Mouse (Mus musculus) neural tube, embryonic 14.5 days (tissue): ENCODE data around the gene Tifab. TPM values are rescaled to one million over a fixed set of nuclear protein-coding genes. Genes with fewer than 3 reads are reported as not detected.
A peak's percentile ranks its signal among the peaks of the same experiment; 100 is the strongest.
"Not testable (repeated sequence)": the region's sequence is repeated elsewhere in the genome, so short reads cannot be mapped to it uniquely, and the experiment has no call there.

Source experiments
- ATAC-seq: fragments of 200-750 bp; cut with Nextera tagmentation; 2 replicates; pipeline ENCODE4 v1.8.0; 2017; ENCODE audit warnings: low read depth, mild to moderate bottlenecking, moderate TSS enrichment, moderate library complexity
- H3K27ac ChIP-seq: fragments of 300-500 bp; sonication (generic); 2 replicates; pipeline ENCODE4 v1.5.1; 2014; ENCODE audit warnings: low read depth, mild to moderate bottlenecking, control low read depth, low read length, moderate library complexity, mixed read lengths
- H3K27me3 ChIP-seq: fragments of 300-500 bp; sonication (generic); 2 replicates; pipeline ENCODE4 v1.6.1; 2014; ENCODE audit warnings: low read length; ENCODE audit not compliant: control insufficient read depth, insufficient read depth
- H3K36me3 ChIP-seq: fragments of 300-500 bp; sonication (generic); 2 replicates; pipeline ENCODE4 v1.6.1; 2014; ENCODE audit warnings: low read length, mixed read lengths; ENCODE audit not compliant: control insufficient read depth, insufficient read depth
- H3K4me1 ChIP-seq: fragments of 300-500 bp; sonication (generic); 2 replicates; pipeline ENCODE4 v1.6.1; 2014; ENCODE audit warnings: low read length; ENCODE audit not compliant: control insufficient read depth, insufficient read depth
- H3K4me2 ChIP-seq: fragments of 300-500 bp; sonication (generic); 2 replicates; pipeline ENCODE4 v1.6.1; 2014; ENCODE audit warnings: mild to moderate bottlenecking, low read depth, low read length, control low read depth
- H3K4me3 ChIP-seq: fragments of 300-500 bp; sonication (generic); 2 replicates; pipeline ENCODE4 v1.5.1; 2014; ENCODE audit warnings: low read depth, low read length, control low read depth, mixed read lengths
- H3K9ac ChIP-seq: fragments of 300-500 bp; sonication (generic); replicated peaks from 2 replicates; pipeline ENCODE4 v1.6.1; 2014; ENCODE audit warnings: low read depth, mild to moderate bottlenecking, control low read depth, low read length, mixed read lengths
- H3K9me3 ChIP-seq: fragments of 300-500 bp; sonication (generic); 2 replicates; pipeline ENCODE4 v1.6.1; 2016; ENCODE audit warnings: low read length; ENCODE audit not compliant: control insufficient read depth
- WGBS: fragments of 180-500 bp; shearing (Covaris S2); extraction: QIAGEN DNeasy Blood & Tissue Kit; methylation state at CpG from one replicate; pipeline ENCODE4 v1.1.7; 2014; 5-methylcytosine and 5-hydroxymethylcytosine counted together
- polyA plus RNA-seq: library from polyadenylated mRNA; unstranded; fragments of >200 nt; fragmentation: Nextera tagmentation; extraction: Ambion mirVana; gene quantifications from 2 replicates; pipeline ENCODE4 v1.2.1, GENCODE M21; 2014

Gene Tifab
- polyA plus RNA-seq, 1 experiment from 2014 or later: 0.28 TPM

GRCm38 (mm10) chr13:56214633-56215032, 35.9 kb upstream of the Tifab start:
- peaks cover 6% of the 10 kb centered on the region; the same call in 1 of the 2 replicates for H3K9me3 ChIP-seq
- no peak overlapping the region for H3K4me3 ChIP-seq
- H3K36me3 ChIP-seq: no peaks in the 10 kb centered on the region
- no peaks in the 10 kb centered on the region for H3K4me1 ChIP-seq
- H3K9ac ChIP-seq: no peak overlapping the region
- 55% methylated on average over 5 of the region's 5 CpGs for WGBS
- ATAC-seq: no peak
- 0 out of 2 replicates have a peak, but pooled peaks cover 4% of the 10 kb centered on the region for H3K27me3 ChIP-seq
- H3K4me2 ChIP-seq: no peak overlapping the region
- H3K27ac ChIP-seq: no peak overlapping the region

- Histone ChIP-seq H3K4me2 (peak overlapping the region; percentile 17; the same call in 1 of the 2 replicates), H3K27ac (no peak overlapping the region), H3K36me3 (no peaks in the 10 kb centered on the region), H3K4me3 (no peak overlapping the region), H3K9ac (no peak overlapping the region), H3K9me3 (peaks cover 6% of the 10 kb centered on the region; the same call in 1 of the 2 replicates), H3K4me1 (peaks cover 4% of the 10 kb centered on the region; the same call in 1 of the 2 replicates), H3K27me3 (peaks cover 7% of the 10 kb centered on the region; the same call in 1 of the 2 replicates)
- ATAC-seq: 0 out of 2 replicates have a peak, but pooled peaks have one; percentile 28
- WGBS: 16% methylated on average over 8 of the region's 8 CpGs
Observed at GRCm38 (mm10) chr13:56209067-56209411, 30.4 kb upstream of the Tifab start.

GRCm38 (mm10) chr13:56208225-56209066, 29.8 kb upstream of the Tifab start:
- Histone ChIP-seq H3K27ac (no peak overlapping the region), H3K36me3 (no peaks in the 10 kb centered on the region), H3K4me1 (peaks cover 4% of the 10 kb centered on the region; the same call in 1 of the 2 replicates), H3K9ac (no peak overlapping the region), H3K27me3 (peaks cover 7% of the 10 kb centered on the region; the same call in 1 of the 2 replicates), H3K9me3 (peaks cover 6% of the 10 kb centered on the region; the same call in 1 of the 2 replicates), H3K4me3 (no peak overlapping the region), H3K4me2 (peak overlapping the region; percentile 17; the same call in 1 of the 2 replicates)
- no peak for ATAC-seq
- WGBS: 2% methylated on average over 32 of the region's 35 CpGs

GRCm38 (mm10) chr13:56199506-56199905, 20.8 kb upstream of the Tifab start:
- Histone ChIP-seq H3K4me1 (no peaks in the 10 kb centered on the region), H3K4me3 (no peak overlapping the region), H3K4me2 (no peak overlapping the region), H3K27ac (no peak overlapping the region), H3K36me3 (no peaks in the 10 kb centered on the region), H3K27me3 (peaks cover 6% of the 10 kb centered on the region), H3K9me3 (no peaks in the 10 kb centered on the region), H3K9ac (no peak overlapping the region)
- ATAC-seq: no peak
- 38% methylated on average over 8 of the region's 8 CpGs for WGBS

GRCm38 (mm10) chr13:56197473-56198266, 19.0 kb upstream of the Tifab start:
- Histone ChIP-seq H3K4me1 (no peaks in the 10 kb centered on the region), H3K9me3 (no peaks in the 10 kb centered on the region), H3K36me3 (no peaks in the 10 kb centered on the region), H3K4me3 (no peak overlapping the region), H3K27me3 (peaks cover 6% of the 10 kb centered on the region), H3K4me2 (peak overlapping the region; percentile 20; the same call in 1 of the 2 replicates), H3K9ac (no peak overlapping the region), H3K27ac (no peak overlapping the region)
- 12% methylated on average over 15 of the region's 15 CpGs for WGBS
- peak; percentile 66 for ATAC-seq

- H3K9ac ChIP-seq: no peak overlapping the region
- 42% methylated on average over 12 of the region's 12 CpGs for WGBS
- no peak overlapping the region for H3K4me3 ChIP-seq
- no peaks in the 10 kb centered on the region for H3K36me3 ChIP-seq
- H3K27me3 ChIP-seq: peaks cover 6% of the 10 kb centered on the region
- H3K9me3 ChIP-seq: no peaks in the 10 kb centered on the region
- peak overlapping the region; percentile 20; the same call in 1 of the 2 replicates for H3K4me2 ChIP-seq
- ATAC-seq: no peak; the same call in 1 of the 2 replicates
- H3K27ac ChIP-seq: no peak overlapping the region
- H3K4me1 ChIP-seq: no peaks in the 10 kb centered on the region
Observed at GRCm38 (mm10) chr13:56197031-56197430, 18.3 kb upstream of the Tifab start.

GRCm38 (mm10) chr13:56195824-56196223, 17.1 kb upstream of the Tifab start:
- H3K4me1 ChIP-seq, H3K27ac ChIP-seq, H3K4me2 ChIP-seq, H3K36me3 ChIP-seq, ATAC-seq, H3K4me3 ChIP-seq, H3K27me3 ChIP-seq, H3K9ac ChIP-seq, H3K9me3 ChIP-seq: not testable (repeated sequence)
- 89% methylated on average over 11 of the region's 11 CpGs for WGBS

- H3K27ac ChIP-seq, H3K4me2 ChIP-seq, H3K27me3 ChIP-seq, ATAC-seq, H3K36me3 ChIP-seq, H3K9ac ChIP-seq, H3K9me3 ChIP-seq, H3K4me1 ChIP-seq, H3K4me3 ChIP-seq: not testable (repeated sequence)
- WGBS: 91% methylated on average over 11 of the region's 11 CpGs
Observed at GRCm38 (mm10) chr13:56194181-56194580, 15.5 kb upstream of the Tifab start.

GRCm38 (mm10) chr13:56191225-56191624, 12.5 kb upstream of the Tifab start:
- 46% methylated on average over 3 of the region's 3 CpGs for WGBS
- no peak for ATAC-seq

More at GRCm38 (mm10) chr13:56191225-56191624, 12.5 kb upstream of the Tifab start:
- no peaks in the 10 kb centered on the region for H3K4me1 ChIP-seq
- H3K9ac ChIP-seq: no peak overlapping the region
- H3K36me3 ChIP-seq: no peaks in the 10 kb centered on the region
- H3K4me2 ChIP-seq: no peak overlapping the region
- no peaks in the 10 kb centered on the region for H3K27me3 ChIP-seq
- no peak overlapping the region for H3K4me3 ChIP-seq
- H3K9me3 ChIP-seq: no peaks in the 10 kb centered on the region
- no peak overlapping the region for H3K27ac ChIP-seq
